In genomic region chr2:77519341-77519740, GRCm38 (mm10) we compare ENCODE assay signal across 8 mouse cellular contexts.
DNase-seq lines count a peak whose midpoint lies in the region; ATAC-seq and TF ChIP-seq lines count a peak whose summit lies in the region.

No protein-coding gene starts in this region.

- ATAC-seq in hindbrain, embryonic 11.5 days (ENCODE audit: low FRiP score): no peak
- 0 out of 2 replicates have a peak, but pooled peaks have one; percentile 31 for ATAC-seq in limb, embryonic 11.5 days (ENCODE audit: insufficient number of reproducible peaks, low FRiP score, low TSS enrichment, low read depth)

- no peaks in the 10 kb centered on the region for H3K79me2 ChIP-seq in myocyte (ENCODE audit: control insufficient read depth, insufficient read depth)

- peak overlapping the region; percentile 58 for H3K4me2 ChIP-seq in hindbrain, embryonic 11.5 days (replicated peaks; ENCODE audit: low read depth, low read length)
- H3K4me2 ChIP-seq in limb, embryonic 11.5 days (ENCODE audit: low read depth, severe bottlenecking): peak overlapping the region; percentile 64
- peak overlapping the region; percentile 70 for H3K4me2 ChIP-seq in myocyte (ENCODE audit: low read depth)

- peak overlapping the region; percentile 60 for H3K27ac ChIP-seq in gastrocnemius, adult 2 months
- H3K27ac ChIP-seq in hindbrain, embryonic 11.5 days (ENCODE audit: low read depth, low read length): no peak overlapping the region
- H3K27ac ChIP-seq in limb, embryonic 11.5 days (replicated peaks; ENCODE audit: low read depth, low read length): no peak overlapping the region

- DNase-seq in gastrocnemius, adult 2 months: no peak
- no peak for DNase-seq in gastrocnemius, postnatal 25 days
- peak; percentile 52 for DNase-seq in embryo, embryonic 10 days (ENCODE audit: low spot score)
- peak; percentile 42 for DNase-seq in hindbrain, embryonic 11.5 days (ENCODE audit: low spot score)
- DNase-seq in limb, embryonic 11.5 days (ENCODE audit: low spot score): peak; percentile 50
- DNase-seq in adipocyte (ENCODE audit: low spot score): no peak
- DNase-seq in thymus, postnatal 10 days (ENCODE audit: low spot score in 2 of 2): no peak

- H3K9ac ChIP-seq in hindbrain, embryonic 11.5 days (ENCODE audit: low read depth, low read length): no peak overlapping the region
- H3K9ac ChIP-seq in limb, embryonic 11.5 days (ENCODE audit: low read length): peak overlapping the region; percentile 30; the same call in 1 of the 2 replicates

- H3K4me1 ChIP-seq in hindbrain, embryonic 11.5 days (replicated peaks; ENCODE audit: control insufficient read depth, insufficient read depth, low read length): no peaks in the 10 kb centered on the region
- H3K4me1 ChIP-seq in limb, embryonic 11.5 days (ENCODE audit: control insufficient read depth, insufficient read depth, low read length): no peaks in the 10 kb centered on the region

- H3K27me3 ChIP-seq in hindbrain, embryonic 11.5 days (ENCODE audit: control insufficient read depth, insufficient read depth, low read length): no peaks in the 10 kb centered on the region
- no peaks in the 10 kb centered on the region for H3K27me3 ChIP-seq in limb, embryonic 11.5 days (ENCODE audit: control insufficient read depth, insufficient read depth, low read length)
- H3K27me3 ChIP-seq in myocyte (ENCODE audit: control insufficient read depth, insufficient read depth, insufficient read length): peaks cover 4% of the 10 kb centered on the region

- H3ac ChIP-seq in myocyte (ENCODE audit: control insufficient read depth, insufficient read length): no peak overlapping the region

- H3K9me3 ChIP-seq in hindbrain, embryonic 11.5 days (ENCODE audit: control insufficient read depth, low read length): no peaks in the 10 kb centered on the region
- H3K9me3 ChIP-seq in limb, embryonic 11.5 days (ENCODE audit: control insufficient read depth, low read length): no peaks in the 10 kb centered on the region

- H3K36me3 ChIP-seq in hindbrain, embryonic 11.5 days (ENCODE audit: control insufficient read depth, insufficient read depth, low read length): no peaks in the 10 kb centered on the region
- no peaks in the 10 kb centered on the region for H3K36me3 ChIP-seq in limb, embryonic 11.5 days (ENCODE audit: control insufficient read depth, insufficient read depth, low read length)
- H3K36me3 ChIP-seq in myocyte (ENCODE audit: control insufficient read depth, insufficient read depth): no peaks in the 10 kb centered on the region

- intact Hi-C loops in gastrocnemius, adult 2 months (cut with DNase I): no loop called here

- TF ChIP-seq CTCF in gastrocnemius, adult 2 months (IDR thresholded peaks at IDR 0.05): no peak

- no peak for TF ChIP-seq POLR2A in myocyte (IDR thresholded peaks at IDR 0.05; ENCODE audit: insufficient read length, low read depth)

- peak overlapping the region; percentile 70 for H3K4me3 ChIP-seq in gastrocnemius, adult 2 months
- H3K4me3 ChIP-seq in hindbrain, embryonic 11.5 days (ENCODE audit: low read depth, low read length): peak overlapping the region; percentile 32
- peak overlapping the region; percentile 35 for H3K4me3 ChIP-seq in limb, embryonic 11.5 days (ENCODE audit: low read depth, low read length)
- H3K4me3 ChIP-seq in myocyte: no peak overlapping the region

- WGBS in hindbrain, embryonic 11.5 days: under 1% methylated on average over 14 of the region's 14 CpGs
- under 1% methylated on average over 14 of the region's 14 CpGs for WGBS in limb, embryonic 11.5 days

TF ChIP-seq in myocyte, 11 proteins besides CTCF, POLR2A, EP300 and RAD21:
- TF ChIP-seq USF1 (IDR thresholded peaks at IDR 0.05; ENCODE audit: low read depth) (no peak), MAX (IDR thresholded peaks at IDR 0.05; ENCODE audit: low read depth) (no peak), POLR2AphosphoS2 (IDR thresholded peaks at IDR 0.05; ENCODE audit: insufficient read length, low read depth) (no peak), TCF12 (IDR thresholded peaks at IDR 0.05; ENCODE audit: insufficient read depth, poor library complexity, severe bottlenecking) (no peak), TCF3 (IDR thresholded peaks at IDR 0.05; ENCODE audit: insufficient read length, low read depth) (no peak), MYOD1 (IDR thresholded peaks at IDR 0.05; ENCODE audit: control insufficient read depth in 1 of 3, insufficient read length in 2 of 3, low read depth in 2 of 3) (no peak), CEBPB (IDR thresholded peaks at IDR 0.05; ENCODE audit: insufficient read depth, poor library complexity, severe bottlenecking) (no peak), E2F4 (IDR thresholded peaks at IDR 0.05; ENCODE audit: insufficient read depth) (no peak), REST (IDR thresholded peaks at IDR 0.05; ENCODE audit: insufficient read depth, insufficient read length) (no peak), SRF (IDR thresholded peaks at IDR 0.05; ENCODE audit: control insufficient read depth, insufficient read length, low read depth) (no peak), MYOG (IDR thresholded peaks at IDR 0.05; ENCODE audit: control insufficient read depth in 1 of 3, insufficient read depth in 1 of 3, insufficient read length in 2 of 3, low read depth in 2 of 3) (no peak)

Comparison
In these comparisons a context has a peak if more than half of its experiments do, and no peak if none do; other contexts are left out.
1. DNase-seq: peak in embryo, embryonic 10 days (single experiment), hindbrain, embryonic 11.5 days (single experiment) and limb, embryonic 11.5 days (single experiment); none in gastrocnemius, adult 2 months (single experiment), gastrocnemius, postnatal 25 days (single experiment), adipocyte (single experiment) and thymus, postnatal 10 days (0 of 2).
2. Peak in every context shown above with its lines, with median percentiles within 50 percentile points of each other: H3K4me2 ChIP-seq.